Mouse (Mus musculus) liver, embryonic 14.5 days (tissue): Measurements from ENCODE around the gene Whrn. TPM values are rescaled to one million over a fixed set of nuclear protein-coding genes. Genes with fewer than 3 reads are reported as not detected.
A peak's percentile ranks its signal among the peaks of the same experiment; 100 is the strongest.

Experiments
- ATAC-seq: fragments of 200-750 bp; cut with Nextera tagmentation; 2 replicates; pipeline ENCODE4 v1.8.0; 2017; ENCODE audit warnings: moderate number of reproducible peaks, mild to moderate bottlenecking, moderate library complexity; ENCODE audit not compliant: insufficient read depth
- DNase-seq, 3 experiments: peaks; one replicate each; pipeline ENCODE4 v3.0.0-alpha.2; 2012 to 2013; ENCODE audit warnings: low read depth in 3 of 3, low spot score in 3 of 3
- H3K27ac ChIP-seq: fragments of 300-500 bp; sonication (generic); 2 replicates; pipeline ENCODE4 v1.5.1; 2014; ENCODE audit warnings: moderate library complexity, mild to moderate bottlenecking, control low read depth, inconsistent platforms
- H3K27me3 ChIP-seq: fragments of 300-500 bp; sonication (generic); 2 replicates; pipeline ENCODE4 v1.6.1; 2014; ENCODE audit warnings: mild to moderate bottlenecking, low read length, moderate library complexity; ENCODE audit not compliant: control insufficient read depth, insufficient read depth
- H3K36me3 ChIP-seq: fragments of 300-500 bp; sonication (generic); replicated peaks from 2 replicates; pipeline ENCODE4 v1.6.1; 2014; ENCODE audit warnings: low read depth; ENCODE audit not compliant: control insufficient read depth, insufficient read depth
- H3K4me1 ChIP-seq, 2 experiments: fragments of 200-500 bp in 1 of 2; fragments of 300-500 bp in 1 of 2; sonication (generic) in 1 of 2; replicated peaks; 2 replicates each; pipeline ENCODE4 v1.6.1; 2012 to 2014; ENCODE audit warnings: antibody characterized with exemption in 1 of 2, inconsistent platforms in 1 of 2, low read length in 1 of 2; ENCODE audit not compliant: control insufficient read depth in 2 of 2, insufficient read depth in 2 of 2
- H3K4me2 ChIP-seq: fragments of 300-500 bp; sonication (generic); 2 replicates; pipeline ENCODE4 v1.6.1; 2014; ENCODE audit warnings: low read depth, mild to moderate bottlenecking, control low read depth, moderate library complexity
- H3K4me3 ChIP-seq, 2 experiments: fragments of 200-500 bp in 1 of 2; fragments of 300-500 bp in 1 of 2; sonication (generic) in 1 of 2; 2 replicates each; pipeline ENCODE4 v1.5.1; 2012 to 2014; ENCODE audit warnings: low read depth in 2 of 2, low read length in 2 of 2, mild to moderate bottlenecking in 2 of 2, control low read depth in 1 of 2, inconsistent platforms in 1 of 2, moderate library complexity in 1 of 2; ENCODE audit not compliant: insufficient read depth in 1 of 2
- H3K9ac ChIP-seq: fragments of 300-500 bp; sonication (generic); replicated peaks from 2 replicates; pipeline ENCODE4 v1.6.1; 2014; ENCODE audit warnings: mild to moderate bottlenecking, control low read depth, moderate library complexity
- H3K9me3 ChIP-seq: fragments of 300-500 bp; sonication (generic); 2 replicates; pipeline ENCODE4 v1.6.1; 2016; ENCODE audit warnings: low read length, mixed read lengths; ENCODE audit not compliant: control insufficient read depth
- CTCF ChIP-seq: IDR thresholded peaks from 2 replicates; pipeline ENCODE4 v1.5.1; 2016; ENCODE audit warnings: antibody characterized with exemption, low read depth, control low read depth
- EP300 ChIP-seq: IDR thresholded peaks from 2 replicates; pipeline ENCODE4 v1.6.1; 2016; ENCODE audit warnings: antibody characterized with exemption, low read depth
- WGBS: fragments of 180-500 bp; shearing (Covaris S2); extraction: QIAGEN DNeasy Blood & Tissue Kit; methylation state at CpG from one replicate; pipeline ENCODE4 v1.1.7; 2014; ENCODE audit not compliant: insufficient replicate concordance; 5-methylcytosine and 5-hydroxymethylcytosine counted together
- polyA plus RNA-seq, 2 experiments: library from polyadenylated mRNA; depleted of rRNA in 1 of 2; stranded (reverse) in 1 of 2; unstranded in 1 of 2; fragments of >200 nt; fragmentation: Nextera tagmentation in 1 of 2; extraction: Ambion mirVana in 1 of 2; gene quantifications; 2 replicates each; pipeline versions ENCODE4 v1.2.1 to v1.2.3; 2012 to 2014

Gene Whrn
- polyA plus RNA-seq, 2 experiments = 0.29 to 0.61 TPM

DNA sequence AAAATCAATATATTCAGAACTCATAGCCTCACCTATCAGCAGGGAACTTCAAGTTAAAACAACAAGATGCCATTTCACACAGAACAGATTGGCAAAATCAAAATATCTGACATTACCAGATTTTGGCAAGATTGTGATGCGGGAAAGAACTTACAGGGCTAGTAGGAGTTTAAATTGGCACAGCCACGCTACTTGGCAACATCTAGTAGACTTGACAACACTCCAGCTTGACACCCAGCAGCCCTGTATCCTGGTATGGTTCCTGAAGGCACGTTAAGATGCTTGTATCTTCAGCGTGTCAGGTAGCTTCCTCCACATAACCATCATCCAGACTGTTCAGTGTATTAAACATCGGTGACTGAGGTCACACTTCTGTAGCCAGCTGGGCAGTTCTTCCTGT lies 11.7 kb upstream of the Whrn start:
- Histone ChIP-seq H3K9ac (no peak overlapping the region), H3K4me2 (no peak overlapping the region), H3K4me3 (no peak overlapping the region), H3K4me1 (no peaks in the 10 kb centered on the region), H3K27ac (no peak overlapping the region), H3K27me3 (no peaks in the 10 kb centered on the region), H3K36me3 (no peaks in the 10 kb centered on the region), H3K9me3 (no peaks in the 10 kb centered on the region)
- ATAC-seq (no peak), DNase-seq (no peak)
- TF ChIP-seq CTCF = no peak
- no peak for TF ChIP-seq EP300
- 52% methylated on average over 5 of the region's 5 CpGs for WGBS

DNA sequence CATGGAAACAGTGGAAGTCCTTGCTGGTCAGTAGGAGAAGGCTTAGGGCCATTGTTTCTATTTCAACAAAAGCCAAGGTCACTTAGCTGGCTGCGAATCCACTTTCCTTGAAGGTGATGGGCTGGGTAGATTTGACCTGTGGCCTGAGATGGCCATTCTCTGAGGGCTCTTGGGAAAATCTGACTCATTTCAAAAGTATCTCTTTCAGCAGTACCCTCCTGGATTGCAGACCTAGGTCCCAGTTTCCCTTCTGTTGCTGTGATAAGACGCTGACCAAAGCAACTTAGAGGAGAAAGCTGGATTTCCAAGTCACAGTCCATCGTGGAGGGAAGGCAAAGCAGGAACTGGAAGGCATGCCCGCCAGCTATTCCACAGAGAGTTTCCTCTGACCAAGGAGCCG lies 8.2 kb upstream of the Whrn start:
- H3K4me3 ChIP-seq = no peak overlapping the region
- WGBS = 42% methylated on average over 5 of the region's 5 CpGs
- no peak overlapping the region for H3K27ac ChIP-seq
- no peak overlapping the region for H3K4me2 ChIP-seq
- DNase-seq = no peak
- H3K4me1 ChIP-seq = no peaks in the 10 kb centered on the region
- no peak for ATAC-seq
- H3K36me3 ChIP-seq = no peaks in the 10 kb centered on the region
- H3K27me3 ChIP-seq = no peaks in the 10 kb centered on the region; the same call in 1 of the 2 replicates
- H3K9ac ChIP-seq = no peak overlapping the region
- no peaks in the 10 kb centered on the region for H3K9me3 ChIP-seq
- TF ChIP-seq EP300 = no peak
- no peak for TF ChIP-seq CTCF

DNA sequence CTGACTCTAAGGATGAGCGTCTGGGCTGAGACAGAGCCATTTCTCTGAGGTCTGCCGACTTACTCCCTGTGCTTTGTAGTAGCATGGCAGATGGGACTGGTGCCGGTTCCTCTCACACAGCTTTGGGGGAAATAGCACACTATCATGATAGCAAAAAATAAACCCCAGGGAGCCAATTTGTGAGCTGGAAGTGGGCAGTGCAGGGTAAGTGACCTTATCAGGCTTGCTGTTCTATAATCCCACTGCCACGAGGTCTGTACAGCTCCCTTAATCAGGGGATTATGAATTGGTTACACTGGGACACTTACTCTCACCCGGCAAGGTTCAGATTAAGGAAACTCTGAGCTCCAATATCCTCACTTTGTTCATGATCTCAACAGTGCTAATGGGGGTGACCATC lies 5.3 kb upstream of the Whrn start:
- no peak overlapping the region for H3K27ac ChIP-seq
- H3K4me3 ChIP-seq = no peak overlapping the region
- H3K4me1 ChIP-seq = no peaks in the 10 kb centered on the region; a peak in 1 of 4 replicates
- DNase-seq = no peak
- no peaks in the 10 kb centered on the region for H3K36me3 ChIP-seq
- ATAC-seq = no peak
- no peak overlapping the region for H3K9ac ChIP-seq
- no peaks in the 10 kb centered on the region for H3K9me3 ChIP-seq
- no peak overlapping the region for H3K4me2 ChIP-seq
- WGBS = 54% methylated on average over 5 of the region's 5 CpGs
- TF ChIP-seq CTCF (no peak), EP300 (no peak)
- peaks cover 4% of the 10 kb centered on the region for H3K27me3 ChIP-seq

DNA sequence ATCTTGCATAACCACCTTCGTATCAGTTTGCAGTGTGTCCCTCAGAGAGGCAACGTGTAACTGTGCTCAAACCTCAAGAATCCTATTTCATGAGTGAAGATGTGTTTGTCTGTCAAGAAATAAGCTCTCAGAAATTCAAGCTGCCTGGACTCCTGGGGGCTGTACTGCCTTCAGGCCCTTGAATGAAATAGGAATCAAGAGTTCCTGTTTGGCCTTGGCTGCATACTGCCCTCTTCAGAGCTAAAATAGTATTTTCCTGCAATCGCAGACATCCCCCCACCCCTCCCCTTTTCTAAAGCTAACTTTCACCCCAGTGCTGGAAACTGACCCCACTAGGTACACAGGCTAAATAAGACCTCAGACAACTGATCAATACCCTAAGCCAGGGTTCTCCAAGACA lies 2.6 kb upstream of the Whrn start:
- WGBS = 23% methylated on average over 3 of the region's 3 CpGs
- H3K4me2 ChIP-seq = no peak overlapping the region
- no peak for DNase-seq
- no peak for TF ChIP-seq EP300
- no peak; the same call in 1 of the 2 replicates for TF ChIP-seq CTCF
- no peaks in the 10 kb centered on the region for H3K9me3 ChIP-seq
- no peaks in the 10 kb centered on the region; a peak in 1 of 4 replicates for H3K4me1 ChIP-seq
- no peak overlapping the region for H3K27ac ChIP-seq
- H3K36me3 ChIP-seq = no peaks in the 10 kb centered on the region
- H3K4me3 ChIP-seq = no peak overlapping the region
- no peak overlapping the region for H3K9ac ChIP-seq
- H3K27me3 ChIP-seq = peaks cover 31% of the 10 kb centered on the region
- ATAC-seq = no peak

DNA sequence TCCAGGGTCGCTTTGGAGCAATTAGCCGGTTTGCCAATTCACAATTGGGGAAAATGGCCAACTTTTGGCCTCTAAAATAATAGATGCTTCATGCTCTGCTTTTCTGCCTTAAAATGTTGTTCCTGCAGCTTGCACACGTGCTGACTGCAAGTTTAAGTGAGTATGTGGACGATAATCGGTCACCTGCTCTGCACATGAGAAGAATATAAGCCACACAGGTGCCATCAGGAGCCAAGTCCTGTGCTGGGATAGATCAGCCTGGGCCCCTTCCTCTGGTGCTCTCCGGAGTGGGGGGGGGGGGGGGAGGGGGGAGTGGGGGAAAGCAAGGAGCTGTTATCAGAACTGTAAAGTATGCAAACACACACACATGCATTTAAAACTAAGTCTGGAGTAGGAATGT lies 521 bp upstream of the Whrn start:
- ATAC-seq (no peak), DNase-seq (no peak)
- Histone ChIP-seq H3K27me3 (peaks cover 34% of the 10 kb centered on the region), H3K9ac (no peak overlapping the region), H3K4me3 (peak overlapping the region; percentile 40 to 61), H3K4me2 (peak overlapping the region; percentile 48), H3K36me3 (no peaks in the 10 kb centered on the region), H3K9me3 (no peaks in the 10 kb centered on the region), H3K27ac (no peak overlapping the region), H3K4me1 (no peaks in the 10 kb centered on the region; a peak in 1 of 4 replicates)
- no peak for TF ChIP-seq EP300
- no peak for TF ChIP-seq CTCF
- 12% methylated on average over 6 of the region's 6 CpGs for WGBS
